Mouse (Mus musculus) CD4-positive, CD25-positive, alpha-beta regulatory T cell, adult 4 months (primary cell): ENCODE data around the gene Dohh. TPM values are rescaled to one million over a fixed set of nuclear protein-coding genes. Genes with fewer than 3 reads are reported as not detected.
A peak's percentile ranks its signal among the peaks of the same experiment; 100 is the strongest.

Experiments
- ATAC-seq: one replicate; pipeline ENCODE4 v1.8.0; 2017
- polyA plus RNA-seq, 2 experiments: library from polyadenylated mRNA; unstranded; fragments of 100-300 nt; shearing (Covaris generic); gene quantifications; one replicate each; pipeline ENCODE4 v1.2.1; 2017

Gene Dohh
- polyA plus RNA-seq, 2 experiments from 2014 or later = 9.4 to 13.9 TPM

- ATAC-seq = no peak
These were observed 1.5 kb downstream of the Dohh start for GRCm38 (mm10) chr10:81385603-81386306.

- ATAC-seq = no peak
These were observed 3.5 kb downstream of the Dohh start for GRCm38 (mm10) chr10:81387716-81388115.

- no peak for ATAC-seq
These were observed 4.4 kb downstream of the Dohh start, which contains the start of gene Gm48552 for GRCm38 (mm10) chr10:81388505-81389055. Gene Gm48552, plus strand, starts transcription at chr10:81389005.

- ATAC-seq = no peak
These were observed 5.1 kb downstream of the Dohh start for GRCm38 (mm10) chr10:81389373-81389772.

- ATAC-seq = peak; percentile 71
These were observed 5.8 kb downstream of the Dohh start for GRCm38 (mm10) chr10:81389801-81390677.

GRCm38 (mm10) chr10:81390678-81390965 is 6.4 kb downstream of the Dohh start:
- no peak for ATAC-seq

- no peak for ATAC-seq
These were observed 8.0 kb downstream of the Dohh start for GRCm38 (mm10) chr10:81392270-81392669.

GRCm38 (mm10) chr10:81392781-81393185 is 8.6 kb downstream of the Dohh start, which contains the start of gene Smim24:
Gene Smim24, plus strand, starts transcription at chr10:81393051.
- no peak for ATAC-seq

- ATAC-seq = no peak
These were observed 9.3 kb downstream of the Dohh start for GRCm38 (mm10) chr10:81393456-81394063.

- ATAC-seq = peak; percentile 79
These were observed 10.9 kb downstream of the Dohh start for GRCm38 (mm10) chr10:81395127-81395526.

GRCm38 (mm10) chr10:81395865-81396264 is 11.6 kb downstream of the Dohh start:
- ATAC-seq = no peak

GRCm38 (mm10) chr10:81396749-81397148 is 12.5 kb downstream of the Dohh start:
- ATAC-seq = no peak

- ATAC-seq = no peak
These were observed 15.1 kb downstream of the Dohh start for GRCm38 (mm10) chr10:81399296-81399695.

GRCm38 (mm10) chr10:81399798-81400308 is 15.6 kb downstream of the Dohh start:
- no peak for ATAC-seq

- ATAC-seq = no peak
These were observed 16.4 kb downstream of the Dohh start for GRCm38 (mm10) chr10:81400371-81401204.

GRCm38 (mm10) chr10:81401205-81401520 is 16.9 kb downstream of the Dohh start:
- ATAC-seq = no peak

- peak; percentile 54 for ATAC-seq
These were observed 17.4 kb downstream of the Dohh start for GRCm38 (mm10) chr10:81401521-81402226.

- no peak for ATAC-seq
These were observed 18.1 kb downstream of the Dohh start for GRCm38 (mm10) chr10:81402227-81402765.

GRCm38 (mm10) chr10:81403511-81403910 is 19.3 kb downstream of the Dohh start:
- ATAC-seq = no peak

GRCm38 (mm10) chr10:81404082-81404481 is 19.9 kb downstream of the Dohh start:
- no peak for ATAC-seq

GRCm38 (mm10) chr10:81404720-81405119 is 20.5 kb downstream of the Dohh start:
- no peak for ATAC-seq
